Mouse (Mus musculus) colon, adult 2 months (tissue): ENCODE results near the gene Wiz. TPM values are rescaled to one million over a fixed set of nuclear protein-coding genes. Genes with fewer than 3 reads are reported as not detected.

Experiments
- polyA plus RNA-seq: library from polyadenylated mRNA; depleted of rRNA; stranded (reverse); fragments of >200 nt; gene quantifications from 2 replicates; pipeline ENCODE4 v1.2.3, GENCODE M21; 2012; rRNA removed

Wiz gene
- 31.7 and 37.9 TPM in 2 replicates for polyA plus RNA-seq

GRCm38 (mm10) chr17:32389101-32389659 lies at the start of gene Wiz:
Wiz (minus strand) TSS chr17:32389439.

GRCm38 (mm10) chr17:32424034-32424433 lies 34.8 kb upstream of the Wiz start, which contains the start of gene Pglyrp2:
Pglyrp2 (minus strand) TSS chr17:32424167.

GRCm38 (mm10) chr17:32403417-32403816 lies 14.2 kb upstream of the Wiz start, which contains the start of gene Rasal3:
Rasal3 (minus strand) TSS chr17:32403583.

GRCm38 (mm10) chr17:32350382-32350983 lies 38.8 kb downstream of the Wiz start, which contains the start of gene Akap8l:
Akap8l (minus strand) TSS chr17:32350607.

GRCm38 (mm10) chr17:32320597-32321389 lies 68.4 kb downstream of the Wiz start, which contains the start of gene Akap8:
Akap8 (minus strand) TSS chr17:32321238.

Other genes starting within 250 kb of the Wiz start
- 12.8 and 20.5 TPM in 2 replicates for gene Notch3, start 222.6 kb downstream of the Wiz start, polyA plus RNA-seq
- gene Ephx3, start 199.9 kb downstream of the Wiz start, polyA plus RNA-seq, result 0.63 and 1.1 TPM in 2 replicates
- 32.5 and 45.1 TPM in 2 replicates for gene Brd4, start 104.7 kb downstream of the Wiz start, polyA plus RNA-seq
- gene Akap8, start 68.2 kb downstream of the Wiz start, polyA plus RNA-seq, result 51.7 and 61.4 TPM in 2 replicates
- 103 and 116 TPM in 2 replicates for gene Akap8l, start 38.8 kb downstream of the Wiz start, polyA plus RNA-seq
- 5.6 and 9.7 TPM in 2 replicates for gene Rasal3, start 14.1 kb upstream of the Wiz start, polyA plus RNA-seq
- gene Pglyrp2, start 34.7 kb upstream of the Wiz start, polyA plus RNA-seq, result 2.3 TPM in 2 replicates
- gene Cyp4f39, start 63.3 kb upstream of the Wiz start, polyA plus RNA-seq, result 0.44 and 0.59 TPM in 2 replicates
- gene Cyp4f17, start 116.6 kb upstream of the Wiz start, polyA plus RNA-seq, result 6.0 and 7.2 TPM in 2 replicates
- gene Cyp4f16, start 147.1 kb upstream of the Wiz start, polyA plus RNA-seq, result 55.5 and 66.4 TPM in 2 replicates
- not detected in 2 replicates for gene Cyp4f37, start 231.9 kb upstream of the Wiz start, polyA plus RNA-seq